Mouse (Mus musculus) ES-Bruce4 (cell line): ENCODE measurements around the gene Kbtbd4. TPM values are rescaled to one million over a fixed set of nuclear protein-coding genes. Genes with fewer than 3 reads are reported as not detected.
"Not testable (repeated sequence)": the region's sequence is repeated elsewhere in the genome, so short reads cannot be mapped to it uniquely, and the experiment has no call there.

Experiments
- H3K27ac ChIP-seq: 2 replicates; pipeline ENCODE4 v1.5.1; 2012; ENCODE audit warnings: low read length, inconsistent platforms; ENCODE audit not compliant: insufficient read depth
- H3K27me3 ChIP-seq: 2 replicates; pipeline ENCODE4 v1.6.1; 2012; ENCODE audit warnings: mild to moderate bottlenecking, low read length, inconsistent platforms; ENCODE audit not compliant: control insufficient read depth, poor library complexity, insufficient read depth, severe bottlenecking
- H3K36me3 ChIP-seq: 2 replicates; pipeline ENCODE4 v1.6.1; 2012; ENCODE audit warnings: inconsistent platforms, mild to moderate bottlenecking, low read length, moderate library complexity; ENCODE audit not compliant: control insufficient read depth, poor library complexity, insufficient read depth, severe bottlenecking
- H3K4me1 ChIP-seq: one replicate; pipeline ENCODE4 v1.8.1; 2011; ENCODE audit warnings: low read length; ENCODE audit not compliant: control insufficient read depth, insufficient read depth
- H3K4me3 ChIP-seq: 2 replicates; pipeline ENCODE4 v1.5.1; 2011; ENCODE audit warnings: low read depth, mild to moderate bottlenecking, low read length
- H3K9ac ChIP-seq: 2 replicates; pipeline ENCODE4 v1.6.1; 2012; ENCODE audit warnings: low read depth, mild to moderate bottlenecking, inconsistent platforms; ENCODE audit not compliant: poor library complexity, severe bottlenecking
- H3K9me3 ChIP-seq: replicated peaks from 2 replicates; pipeline ENCODE4 v1.6.1; 2012; ENCODE audit warnings: mild to moderate bottlenecking, low read length, inconsistent platforms; ENCODE audit not compliant: control insufficient read depth, poor library complexity, insufficient read depth, severe bottlenecking
- CTCF ChIP-seq: IDR thresholded peaks from one replicate; pipeline ENCODE4 v1.8.1; 2011; ENCODE audit warnings: low read depth, low read length
- EP300 ChIP-seq: IDR thresholded peaks from 2 replicates; pipeline ENCODE4 v1.6.1; 2011; ENCODE audit warnings: low read depth, low read length; ENCODE audit not compliant: insufficient read depth
- POLR2A ChIP-seq: IDR thresholded peaks from one replicate; pipeline ENCODE4 v1.8.1; 2011; ENCODE audit warnings: low read length; ENCODE audit not compliant: insufficient read depth
- polyA plus RNA-seq: library from polyadenylated mRNA; stranded (reverse); fragments of >200 nt; gene quantifications from 2 replicates; pipeline ENCODE4 v1.2.4, GENCODE M21; 2011; ENCODE audit warnings: low read depth; ENCODE audit not compliant: missing spikeins, insufficient read depth, insufficient read length

Kbtbd4 gene
- polyA plus RNA-seq, 1 experiment, result 24.0 TPM

DNA sequence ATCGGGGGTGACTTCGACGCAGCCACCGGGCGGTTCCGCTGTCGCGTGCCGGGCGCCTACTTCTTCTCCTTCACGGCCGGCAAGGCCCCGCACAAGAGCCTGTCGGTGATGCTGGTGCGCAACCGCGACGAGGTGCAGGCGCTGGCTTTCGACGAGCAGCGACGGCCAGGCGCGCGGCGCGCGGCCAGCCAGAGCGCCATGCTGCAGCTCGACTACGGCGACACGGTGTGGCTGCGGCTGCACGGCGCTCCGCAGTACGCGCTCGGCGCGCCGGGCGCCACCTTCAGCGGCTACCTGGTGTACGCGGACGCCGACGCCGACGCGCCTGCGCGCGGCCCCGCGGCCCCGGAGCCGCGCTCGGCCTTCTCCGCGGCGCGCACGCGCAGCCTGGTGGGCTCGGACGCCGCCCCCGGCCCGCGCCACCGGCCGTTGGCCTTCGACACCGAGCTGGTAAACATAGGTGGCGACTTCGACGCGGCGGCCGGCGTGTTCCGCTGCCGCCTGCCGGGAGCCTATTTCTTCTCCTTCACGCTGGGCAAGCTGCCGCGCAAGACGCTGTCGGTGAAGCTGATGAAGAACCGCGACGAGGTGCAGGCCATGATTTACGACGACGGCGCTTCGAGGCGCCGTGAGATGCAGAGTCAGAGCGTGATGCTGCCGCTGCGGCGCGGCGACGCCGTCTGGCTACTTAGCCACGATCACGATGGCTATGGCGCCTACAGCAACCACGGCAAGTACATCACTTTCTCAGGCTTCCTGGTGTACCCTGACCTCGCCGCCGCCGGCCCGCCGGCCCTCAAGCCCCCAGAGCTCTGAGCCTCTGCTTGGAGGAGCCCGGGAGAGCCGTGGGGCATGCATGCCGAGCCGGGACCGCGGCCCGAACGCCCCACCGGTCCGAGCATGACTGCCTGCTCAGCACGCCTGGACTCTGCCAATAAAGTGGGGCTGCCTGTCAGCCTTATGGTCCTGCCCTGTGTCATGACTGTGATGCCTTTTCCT lies 14.7 kb upstream of the Kbtbd4 start:
- H3K9me3 ChIP-seq, result no peaks in the 10 kb centered on the region
- no peak for TF ChIP-seq CTCF
- TF ChIP-seq EP300, result no peak
- TF ChIP-seq POLR2A, result no peak
- H3K27ac ChIP-seq, result no peak overlapping the region
- peaks cover 2% of the 10 kb centered on the region; the same call in 1 of the 2 replicates for H3K36me3 ChIP-seq
- H3K27me3 ChIP-seq, result peaks cover 9% of the 10 kb centered on the region
- peak overlapping the region; percentile 66 for H3K9ac ChIP-seq
- H3K4me1 ChIP-seq, result no peaks in the 10 kb centered on the region
- H3K4me3 ChIP-seq, result peak overlapping the region; percentile 76

DNA sequence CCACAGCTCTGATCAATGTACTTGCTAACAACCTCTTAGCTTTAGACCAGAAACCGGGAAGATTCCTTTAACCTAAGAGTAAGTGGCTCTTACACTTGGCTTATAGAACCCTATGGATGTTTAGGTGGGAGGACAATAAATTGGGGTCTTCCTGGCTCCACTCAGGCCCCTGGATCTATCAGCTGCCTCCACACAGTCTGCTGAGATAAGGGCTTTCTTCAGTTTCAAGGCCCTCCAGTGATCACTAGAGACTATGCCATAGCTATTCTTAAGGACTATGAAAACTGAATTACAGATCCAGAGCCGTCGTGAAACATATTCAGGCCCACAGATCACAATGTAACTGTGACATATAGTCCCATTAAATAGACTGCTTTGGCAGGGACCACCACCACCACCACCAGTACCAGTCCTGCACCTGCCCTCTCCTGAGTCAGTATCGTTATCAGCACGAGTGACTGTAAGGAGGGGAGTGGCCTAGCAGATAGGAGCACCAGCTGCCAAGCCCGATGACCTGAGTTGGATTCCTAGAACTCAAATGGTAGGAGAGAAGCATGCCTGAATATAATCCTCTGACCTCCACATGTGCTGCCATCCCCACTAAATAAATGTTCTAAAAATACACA lies 10.8 kb upstream of the Kbtbd4 start:
- Histone ChIP-seq H3K4me1 (no peaks in the 10 kb centered on the region), H3K9me3 (no peaks in the 10 kb centered on the region), H3K4me3 (no peak overlapping the region), H3K27me3 (no peaks in the 10 kb centered on the region), H3K9ac (no peak overlapping the region), H3K27ac (no peak overlapping the region), H3K36me3 (peaks cover 16% of the 10 kb centered on the region)
- TF ChIP-seq CTCF (no peak), POLR2A (no peak), EP300 (no peak)

DNA sequence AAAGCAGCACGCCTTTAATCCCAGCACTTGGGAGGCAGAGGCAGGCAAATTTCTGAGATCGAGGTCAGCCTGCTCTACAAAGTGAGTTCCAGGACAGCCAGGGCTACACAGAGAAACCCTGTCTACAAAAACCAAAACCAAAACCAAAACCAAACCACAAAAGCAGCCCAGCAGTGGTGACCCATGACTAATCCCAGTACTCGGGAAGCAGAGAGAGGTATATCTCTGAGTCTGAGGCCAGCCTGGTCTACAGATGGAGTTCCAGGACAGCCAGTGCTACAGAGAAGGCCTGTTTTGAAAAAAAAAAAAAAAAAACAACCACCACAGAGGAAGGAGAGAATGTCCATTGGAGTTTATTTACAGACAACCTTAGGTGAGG lies 10.3 kb upstream of the Kbtbd4 start:
- not testable (repeated sequence) for H3K27ac ChIP-seq, H3K4me3 ChIP-seq, H3K9ac ChIP-seq, H3K27me3 ChIP-seq, H3K9me3 ChIP-seq, H3K4me1 ChIP-seq
- H3K36me3 ChIP-seq, result peaks cover 20% of the 10 kb centered on the region

DNA sequence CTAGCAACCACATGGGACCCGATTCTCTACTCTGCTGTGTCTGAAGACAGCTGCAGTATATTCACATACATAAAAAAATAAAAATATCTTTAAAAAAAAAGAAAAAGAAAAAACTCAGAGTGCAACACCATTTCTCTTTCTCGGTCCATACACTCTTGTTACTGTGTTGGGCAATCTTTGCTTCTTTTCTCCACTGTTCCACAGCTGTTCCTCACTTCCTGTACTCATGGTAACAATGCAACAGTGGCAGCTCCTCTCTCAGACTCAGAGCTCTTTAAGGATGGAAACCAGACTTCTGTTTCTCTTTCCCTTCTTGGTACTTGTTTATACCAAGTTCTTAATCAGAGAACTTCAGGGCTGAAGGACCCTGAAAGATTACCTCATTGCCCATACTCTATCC lies 1.1 kb upstream of the Kbtbd4 start:
- Histone ChIP-seq H3K9ac (peak overlapping the region; percentile 86), H3K4me3 (no peak overlapping the region), H3K27ac (no peak overlapping the region), H3K9me3 (no peaks in the 10 kb centered on the region), H3K36me3 (peaks cover 24% of the 10 kb centered on the region), H3K4me1 (no peaks in the 10 kb centered on the region), H3K27me3 (no peaks in the 10 kb centered on the region)
- TF ChIP-seq EP300 (no peak), POLR2A (no peak), CTCF (no peak)

DNA sequence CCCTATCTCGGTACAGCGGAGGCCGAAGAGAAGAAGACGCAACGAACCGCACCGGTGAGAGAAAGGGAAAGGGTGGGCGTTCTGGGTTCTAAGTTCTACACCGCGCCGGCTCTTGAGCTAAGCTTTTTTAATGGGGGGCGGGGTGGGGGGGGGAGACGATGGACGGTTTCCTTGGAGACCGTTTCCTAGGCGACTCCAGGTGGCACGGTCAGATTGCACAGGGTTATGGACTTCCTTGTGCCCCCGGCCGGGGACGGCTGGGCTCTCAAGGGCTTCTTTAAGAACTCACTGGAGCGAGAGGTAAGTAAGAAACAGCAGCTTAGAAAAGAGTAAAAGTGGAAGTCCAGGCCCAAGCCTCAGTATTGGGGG lies 300 bp downstream of the Kbtbd4 start:
- H3K4me1 ChIP-seq, result no peaks in the 10 kb centered on the region
- TF ChIP-seq EP300, result no peak
- no peak for TF ChIP-seq CTCF
- TF ChIP-seq POLR2A, result no peak
- no peak overlapping the region for H3K27ac ChIP-seq
- peaks cover 22% of the 10 kb centered on the region for H3K36me3 ChIP-seq
- no peaks in the 10 kb centered on the region for H3K27me3 ChIP-seq
- H3K9me3 ChIP-seq, result no peaks in the 10 kb centered on the region
- peak overlapping the region; percentile 89 for H3K4me3 ChIP-seq
- peak overlapping the region; percentile 86 for H3K9ac ChIP-seq

DNA sequence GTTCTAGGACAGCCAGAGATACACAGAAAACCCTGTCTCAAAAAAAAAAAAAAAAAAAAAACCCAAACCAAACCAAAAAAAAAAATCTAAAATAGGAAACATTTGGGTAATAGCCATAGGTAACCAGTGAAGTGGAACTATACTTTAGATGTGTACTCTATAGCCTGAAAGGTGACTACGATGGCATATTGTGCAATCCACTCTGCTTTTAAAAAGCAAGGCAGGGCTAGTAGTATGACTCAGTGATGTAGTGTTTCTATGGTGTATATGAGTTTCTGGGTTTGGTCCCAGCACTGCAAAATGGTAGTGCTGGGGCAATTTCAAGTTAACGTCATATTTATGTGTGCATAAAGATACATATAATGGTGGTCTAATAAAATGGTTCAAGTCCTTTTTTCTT lies 2.2 kb downstream of the Kbtbd4 start:
- Histone ChIP-seq H3K4me3 (no peak overlapping the region), H3K27ac (no peak overlapping the region), H3K9ac (no peak overlapping the region), H3K27me3 (no peaks in the 10 kb centered on the region), H3K9me3 (no peaks in the 10 kb centered on the region), H3K4me1 (no peaks in the 10 kb centered on the region), H3K36me3 (peaks cover 35% of the 10 kb centered on the region)
- TF ChIP-seq CTCF (no peak), POLR2A (no peak), EP300 (no peak)
